Mouse (Mus musculus) forebrain, embryonic 14.5 days (tissue): ENCODE measurements around the gene Itga3. TPM values are rescaled to one million over a fixed set of nuclear protein-coding genes. Genes with fewer than 3 reads are reported as not detected.

Source experiments
- ATAC-seq: fragments of 200-750 bp; cut with Nextera tagmentation; 2 replicates; pipeline ENCODE4 v1.8.0; 2017; ENCODE audit warnings: mild to moderate bottlenecking, moderate library complexity
- DNase-seq: peaks from one replicate; pipeline ENCODE4 v3.0.0-alpha.2; 2015; ENCODE audit warnings: low spot score
- H3K27ac ChIP-seq: fragments of 300-500 bp; sonication (generic); 2 replicates; pipeline ENCODE4 v1.5.1; 2014; ENCODE audit warnings: low read depth, mild to moderate bottlenecking, control low read depth, low read length, moderate library complexity
- H3K27me3 ChIP-seq: fragments of 300-500 bp; sonication (generic); replicated peaks from 2 replicates; pipeline ENCODE4 v1.6.1; 2014; ENCODE audit warnings: low read length, control low read depth, mixed read lengths; ENCODE audit not compliant: control insufficient read depth, insufficient read depth
- H3K36me3 ChIP-seq: fragments of 300-500 bp; sonication (generic); 2 replicates; pipeline ENCODE4 v1.6.1; 2014; ENCODE audit warnings: low read length, control low read depth; ENCODE audit not compliant: control insufficient read depth, insufficient read depth
- H3K4me1 ChIP-seq: fragments of 300-500 bp; sonication (generic); 2 replicates; pipeline ENCODE4 v1.6.1; 2014; ENCODE audit warnings: antibody characterized with exemption, low read length, control low read depth; ENCODE audit not compliant: control insufficient read depth, insufficient read depth
- H3K4me2 ChIP-seq: fragments of 300-500 bp; sonication (generic); 2 replicates; pipeline ENCODE4 v1.6.1; 2014; ENCODE audit warnings: mild to moderate bottlenecking, control low read depth, low read length
- H3K4me3 ChIP-seq: fragments of 300-500 bp; sonication (generic); 2 replicates; pipeline ENCODE4 v1.5.1; 2014; ENCODE audit warnings: low read depth, low read length, control low read depth
- H3K9ac ChIP-seq: fragments of 300-500 bp; sonication (generic); 2 replicates; pipeline ENCODE4 v1.6.1; 2014; ENCODE audit warnings: mild to moderate bottlenecking, low read length, control low read depth, moderate library complexity
- H3K9me3 ChIP-seq: fragments of 300-500 bp; sonication (generic); replicated peaks from 2 replicates; pipeline ENCODE4 v1.6.1; 2016; ENCODE audit warnings: low read length, control low read depth, mixed read lengths; ENCODE audit not compliant: control insufficient read depth
- WGBS: fragments of 180-500 bp; shearing (Covaris S2); extraction: QIAGEN DNeasy Blood & Tissue Kit; methylation state at CpG from one replicate; pipeline ENCODE4 v1.1.7; 2014; 5-methylcytosine and 5-hydroxymethylcytosine counted together
- polyA plus RNA-seq: library from polyadenylated mRNA; unstranded; fragments of >200 nt; fragmentation: Nextera tagmentation; extraction: Ambion mirVana; gene quantifications from 2 replicates; pipeline ENCODE4 v1.2.1, GENCODE M21; 2014

Itga3 gene
- polyA plus RNA-seq, 1 experiment from 2014 or later: 4.1 TPM

DNA sequence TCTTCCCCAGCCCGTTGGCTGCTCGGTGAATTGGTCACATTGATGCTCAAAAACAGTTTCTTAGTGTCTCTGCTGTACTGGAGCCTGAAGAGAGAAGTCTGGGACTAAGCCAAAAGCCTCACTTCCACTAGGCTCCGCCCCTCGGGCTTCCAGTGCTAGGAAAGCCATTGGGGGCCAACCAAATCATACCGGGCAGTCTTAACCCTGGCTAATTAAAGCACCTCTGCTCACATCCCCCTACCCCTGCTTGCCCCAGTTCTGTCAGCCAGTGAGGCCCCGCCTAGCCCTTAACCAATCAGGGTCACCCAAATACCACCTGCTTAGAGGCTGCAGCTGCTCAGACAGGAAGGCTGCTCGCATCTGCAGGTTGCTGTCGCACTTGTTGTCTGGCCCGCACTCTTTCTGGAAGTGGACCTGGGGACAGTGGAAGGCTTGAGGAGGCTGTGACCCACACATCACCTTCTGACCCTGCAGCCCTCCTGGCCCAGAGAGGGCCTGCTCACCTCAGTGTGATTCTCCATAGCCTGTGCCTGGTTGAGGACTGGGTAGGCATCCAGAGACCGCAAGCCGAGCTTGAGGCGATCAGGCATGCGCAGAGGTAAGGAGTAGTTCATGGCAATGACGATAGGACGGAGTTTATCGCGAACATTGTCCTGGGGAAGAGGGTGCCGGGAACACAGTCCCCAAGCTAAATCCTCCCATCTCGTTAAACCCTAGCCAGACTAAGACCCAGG lies 19.7 kb downstream of the Itga3 start:
- Histone ChIP-seq H3K27ac (no peak overlapping the region), H3K4me1 (no peaks in the 10 kb centered on the region), H3K4me3 (no peak overlapping the region; the same call in 1 of the 2 replicates), H3K9me3 (no peaks in the 10 kb centered on the region), H3K4me2 (peak overlapping the region; percentile 38), H3K27me3 (no peaks in the 10 kb centered on the region), H3K36me3 (no peaks in the 10 kb centered on the region), H3K9ac (peak overlapping the region; percentile 9; the same call in 1 of the 2 replicates)
- DNase-seq: peak; percentile 59
- peak; percentile 46; the same call in 1 of the 2 replicates for ATAC-seq
- WGBS: 7% methylated on average over 19 of the region's 19 CpGs

DNA sequence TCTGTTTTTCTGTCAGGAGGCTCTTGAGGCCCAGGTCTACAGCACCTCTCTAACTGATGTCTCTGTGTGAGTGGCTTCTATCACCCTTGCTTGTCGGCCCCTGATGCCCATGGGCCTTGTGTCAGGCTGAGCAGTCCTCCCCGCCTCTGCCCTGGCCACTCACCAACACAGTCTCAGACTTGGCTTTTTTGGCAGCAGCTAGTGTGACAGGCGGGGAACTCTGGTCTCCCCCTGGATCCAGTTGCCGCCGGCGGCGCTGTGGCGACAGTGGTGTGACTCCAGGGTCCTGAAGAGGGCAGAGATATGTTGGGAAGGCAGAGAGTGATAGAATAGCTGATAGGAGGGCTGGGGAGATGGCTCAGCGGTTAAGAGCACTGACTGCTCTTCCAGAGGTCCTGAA lies 23.5 kb downstream of the Itga3 start:
- Histone ChIP-seq H3K4me1 (no peaks in the 10 kb centered on the region), H3K4me3 (no peak overlapping the region), H3K27ac (no peak overlapping the region), H3K9ac (no peak overlapping the region), H3K36me3 (no peaks in the 10 kb centered on the region), H3K4me2 (no peak overlapping the region), H3K9me3 (no peaks in the 10 kb centered on the region), H3K27me3 (no peaks in the 10 kb centered on the region)
- DNase-seq (no peak), ATAC-seq (no peak)
- WGBS: 81% methylated on average over 9 of the region's 9 CpGs

DNA sequence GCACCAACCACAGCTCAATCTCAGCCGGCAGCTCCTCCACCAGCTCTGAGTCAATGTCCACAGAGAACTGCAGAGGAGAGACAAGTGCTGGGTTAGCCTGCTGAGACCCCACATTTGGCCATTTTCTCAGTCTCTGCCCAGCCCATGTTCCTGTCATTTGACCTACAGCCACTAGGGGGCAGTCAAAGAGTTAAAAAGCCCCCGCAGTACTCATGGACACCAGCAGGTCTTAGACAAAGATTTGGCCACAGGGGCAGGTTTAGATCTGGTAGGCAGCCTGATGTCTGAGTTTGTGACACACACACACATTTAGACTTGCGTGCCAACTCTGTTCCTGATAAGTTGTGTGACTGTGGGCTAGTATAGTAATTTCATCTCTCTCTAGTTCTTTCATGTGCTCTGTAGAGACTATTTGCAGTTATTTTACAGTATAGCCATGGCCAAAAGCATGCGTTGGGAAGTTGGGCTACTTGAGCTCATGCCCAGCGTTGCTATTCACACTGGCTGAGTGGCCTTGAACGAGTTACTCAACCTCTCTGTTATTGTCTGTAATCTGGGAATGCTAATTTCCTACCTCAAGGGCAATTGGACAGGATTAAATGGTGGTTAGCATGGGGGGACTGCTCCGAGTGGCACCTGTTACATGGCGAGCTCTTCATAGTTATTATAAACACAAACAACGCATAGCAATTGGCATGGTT lies 29.5 kb downstream of the Itga3 start:
- Histone ChIP-seq H3K4me2 (no peak overlapping the region), H3K27me3 (no peaks in the 10 kb centered on the region), H3K4me1 (no peaks in the 10 kb centered on the region), H3K4me3 (no peak overlapping the region), H3K9me3 (no peaks in the 10 kb centered on the region), H3K9ac (no peak overlapping the region), H3K36me3 (no peaks in the 10 kb centered on the region), H3K27ac (no peak overlapping the region)
- DNase-seq: peak; percentile 83
- ATAC-seq: peak; percentile 71
- 55% methylated on average over 9 of the region's 9 CpGs for WGBS

DNA sequence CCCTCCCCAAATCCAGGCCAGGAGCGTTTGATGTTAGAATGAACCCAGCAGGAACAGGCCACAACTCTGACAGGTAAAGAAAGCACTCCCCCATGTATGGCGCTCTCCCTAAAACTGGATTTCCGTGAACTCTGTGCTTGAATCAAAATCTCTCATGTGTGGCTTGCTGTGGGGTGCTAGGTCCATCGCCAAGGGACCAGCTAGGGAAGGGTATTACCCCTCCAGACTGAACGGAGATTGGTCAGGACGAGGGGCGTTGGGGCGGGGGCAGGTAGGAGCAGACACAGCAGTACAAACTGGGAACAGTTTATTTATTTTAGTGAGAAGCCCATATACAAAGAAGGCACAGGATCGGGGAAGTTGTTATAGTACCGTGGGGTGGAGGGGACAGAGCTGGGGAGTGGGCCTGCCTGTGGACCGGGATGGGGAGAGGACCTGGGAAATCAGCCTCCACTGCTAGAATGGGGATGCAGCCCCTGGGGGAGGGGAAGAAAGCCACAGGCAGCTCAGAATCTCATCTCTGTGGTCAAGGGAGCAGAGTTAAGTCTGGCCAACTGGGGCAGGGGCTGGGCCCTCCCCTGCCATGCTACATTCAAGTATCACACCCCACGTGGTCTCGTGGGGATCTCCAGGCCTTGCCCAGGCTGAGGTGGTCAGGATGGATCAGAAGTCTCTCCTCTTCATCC lies 32.3 kb downstream of the Itga3 start:
- 50% methylated on average over 12 of the region's 13 CpGs for WGBS
- peaks cover 10% of the 10 kb centered on the region; the same call in 1 of the 2 replicates for H3K4me1 ChIP-seq
- no peak overlapping the region for H3K27ac ChIP-seq
- H3K4me3 ChIP-seq: no peak overlapping the region
- DNase-seq (no peak), ATAC-seq (no peak)
- no peaks in the 10 kb centered on the region for H3K27me3 ChIP-seq
- H3K9me3 ChIP-seq: no peaks in the 10 kb centered on the region
- no peaks in the 10 kb centered on the region for H3K36me3 ChIP-seq
- H3K4me2 ChIP-seq: no peak overlapping the region
- H3K9ac ChIP-seq: no peak overlapping the region

DNA sequence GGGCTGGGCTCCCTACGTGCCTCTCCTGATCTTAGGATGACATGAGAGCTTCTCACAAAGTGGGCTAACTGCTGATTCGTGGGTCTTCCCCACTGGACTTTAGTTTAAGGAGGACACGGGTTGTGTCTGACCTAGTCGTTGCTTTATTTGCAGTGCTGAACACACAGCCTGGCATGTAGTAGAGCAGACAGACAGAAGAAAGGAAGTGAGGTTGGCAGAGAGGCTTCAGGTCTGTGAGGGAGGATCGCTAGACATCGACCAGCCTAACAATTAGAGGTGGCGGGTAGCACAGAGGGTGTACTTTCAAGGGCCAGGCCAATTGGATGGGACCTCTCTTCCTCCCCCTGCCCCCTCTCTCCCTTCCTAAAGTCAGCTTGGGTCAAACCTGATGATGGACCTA lies 33.0 kb downstream of the Itga3 start:
- Histone ChIP-seq H3K4me2 (no peak overlapping the region), H3K9ac (no peak overlapping the region), H3K4me3 (no peak overlapping the region), H3K4me1 (peaks cover 10% of the 10 kb centered on the region; the same call in 1 of the 2 replicates), H3K9me3 (no peaks in the 10 kb centered on the region), H3K27ac (no peak overlapping the region), H3K36me3 (no peaks in the 10 kb centered on the region), H3K27me3 (no peaks in the 10 kb centered on the region)
- ATAC-seq (no peak), DNase-seq (no peak)
- 57% methylated on average over 7 of the region's 7 CpGs for WGBS

DNA sequence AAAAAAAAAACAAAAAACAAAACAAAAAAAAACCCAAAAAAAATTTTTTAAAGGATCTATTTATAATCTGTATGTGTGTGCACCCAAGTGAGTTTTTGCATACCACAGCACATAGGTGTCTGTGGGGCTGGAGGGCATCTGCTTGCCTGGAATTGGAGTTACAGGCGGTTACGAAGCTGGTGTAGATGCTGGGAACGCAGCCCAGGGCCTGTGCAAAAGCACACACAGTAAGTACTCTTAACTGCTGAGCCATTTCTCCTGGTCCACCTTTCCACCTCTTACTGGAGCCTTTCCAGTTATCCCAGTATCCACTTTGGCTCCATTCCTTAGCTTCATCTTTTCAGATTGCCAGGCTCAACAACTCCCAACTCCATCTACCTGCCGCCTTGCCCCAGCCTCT lies 33.5 kb downstream of the Itga3 start:
- H3K9me3 ChIP-seq: no peaks in the 10 kb centered on the region
- no peaks in the 10 kb centered on the region for H3K36me3 ChIP-seq
- no peak overlapping the region for H3K4me2 ChIP-seq
- no peaks in the 10 kb centered on the region for H3K27me3 ChIP-seq
- H3K27ac ChIP-seq: no peak overlapping the region
- no peak overlapping the region for H3K9ac ChIP-seq
- no peak overlapping the region for H3K4me3 ChIP-seq
- no peak for DNase-seq
- peaks cover 10% of the 10 kb centered on the region; the same call in 1 of the 2 replicates for H3K4me1 ChIP-seq
- ATAC-seq: no peak
- 88% methylated on average over 4 of the region's 4 CpGs for WGBS

DNA sequence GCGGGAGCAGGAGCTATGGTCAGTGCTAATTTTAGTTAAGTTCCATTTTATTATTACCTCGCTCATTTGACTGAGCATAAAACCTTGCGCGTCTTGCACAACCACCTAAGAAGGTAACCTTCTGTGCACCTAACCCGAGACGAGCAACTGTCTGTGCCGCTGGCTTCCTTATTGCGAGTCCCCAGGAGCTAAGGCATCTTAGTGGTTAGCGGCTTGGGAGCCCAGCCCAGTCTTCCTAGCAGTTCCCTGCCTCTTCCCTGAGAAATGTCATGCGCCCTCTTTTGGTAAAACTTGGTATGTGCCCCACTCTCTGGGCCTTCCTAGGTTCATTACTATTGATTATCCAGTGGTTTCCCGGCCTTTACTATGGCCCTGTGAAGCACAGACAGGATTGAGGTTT lies 34.5 kb downstream of the Itga3 start:
- under 1% methylated on average over 11 of the region's 11 CpGs for WGBS
- Histone ChIP-seq H3K4me1 (peaks cover 10% of the 10 kb centered on the region; the same call in 1 of the 2 replicates), H3K9me3 (no peaks in the 10 kb centered on the region), H3K9ac (peak overlapping the region; percentile 1; the same call in 1 of the 2 replicates), H3K4me2 (peak overlapping the region; percentile 91), H3K36me3 (no peaks in the 10 kb centered on the region), H3K27ac (no peak overlapping the region), H3K27me3 (no peaks in the 10 kb centered on the region), H3K4me3 (peak overlapping the region; percentile 69)
- ATAC-seq: peak; percentile 18
- peak; percentile 92 for DNase-seq

DNA sequence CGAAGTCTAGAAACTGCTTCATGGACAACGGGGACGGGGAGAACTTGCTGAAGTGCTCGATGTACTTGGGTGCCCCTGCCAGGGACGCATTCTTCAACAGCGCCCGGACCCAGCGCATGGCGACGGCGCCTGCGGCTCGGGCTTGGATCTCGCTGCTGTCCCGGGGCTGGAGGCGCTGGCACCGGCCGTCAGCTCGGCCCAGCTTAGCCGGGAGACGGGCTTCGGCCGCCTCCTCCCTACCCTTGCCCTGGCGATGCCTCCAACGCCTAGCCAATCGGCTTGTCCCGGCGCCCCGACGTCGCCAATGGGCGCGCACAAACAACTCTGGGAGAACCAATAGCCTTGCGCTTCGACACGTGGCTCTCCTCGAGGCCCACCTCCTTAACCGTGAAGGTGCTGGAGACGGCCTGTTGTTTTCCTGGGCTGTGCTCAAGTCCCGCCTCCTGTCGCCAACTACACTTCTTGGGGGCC lies 35.4 kb downstream of the Itga3 start, which contains the start of gene Pdk2:
Gene Pdk2 (minus strand): TSS at position 216 of the 471 bp plus-strand sequence.
- H3K4me2 ChIP-seq: peak within 1 kb of the TSS; percentile 91
- WGBS: under 1% methylated on average over 41 of the region's 41 CpGs
- no peaks in the 10 kb centered on the region for H3K9me3 ChIP-seq
- peaks cover 10% of the 10 kb centered on the region; the same call in 1 of the 2 replicates for H3K4me1 ChIP-seq
- H3K4me3 ChIP-seq: peak within 1 kb of the TSS; percentile 69
- H3K36me3 ChIP-seq: no peaks in the 10 kb centered on the region
- H3K27me3 ChIP-seq: no peaks in the 10 kb centered on the region
- ATAC-seq (peak; percentile 98), DNase-seq (peak; percentile 99)
- peak within 1 kb of the TSS; percentile 60 for H3K27ac ChIP-seq
- H3K9ac ChIP-seq: peak within 1 kb of the TSS; percentile 68
